Mouse (Mus musculus) CH12F3 (cell line): ENCODE results near the gene Fuom.

Source experiments
- in situ Hi-C: fragments of 300-500 bp; cut with MboI; formaldehyde crosslinking; loops from 2 replicates; pipeline ENCODE4 v1.14.3; 2020; ENCODE audit warnings: low sequenced_read_pairs

Gene Fuom

DNA sequence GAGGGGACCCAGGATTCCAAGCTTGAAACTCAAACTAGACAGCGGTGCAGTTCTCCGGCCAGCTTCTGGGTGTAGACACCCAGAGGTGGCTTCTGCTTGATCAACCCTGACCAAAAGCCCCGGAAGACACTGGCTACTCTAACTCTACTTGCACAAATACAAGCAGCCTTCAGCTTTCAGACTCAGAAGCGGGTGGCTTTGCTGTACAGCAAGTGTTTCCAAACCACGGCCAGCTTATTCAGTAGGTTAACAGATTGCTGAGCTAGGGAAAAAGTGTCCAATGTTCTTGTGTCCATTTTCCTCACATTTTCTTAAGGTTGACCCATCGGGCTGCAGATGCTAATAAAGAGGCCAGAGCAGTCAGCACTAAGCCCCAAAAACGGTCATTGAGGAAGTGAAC, 43.7 kb downstream of the Fuom start:
- in situ Hi-C loops: no loop called here

DNA sequence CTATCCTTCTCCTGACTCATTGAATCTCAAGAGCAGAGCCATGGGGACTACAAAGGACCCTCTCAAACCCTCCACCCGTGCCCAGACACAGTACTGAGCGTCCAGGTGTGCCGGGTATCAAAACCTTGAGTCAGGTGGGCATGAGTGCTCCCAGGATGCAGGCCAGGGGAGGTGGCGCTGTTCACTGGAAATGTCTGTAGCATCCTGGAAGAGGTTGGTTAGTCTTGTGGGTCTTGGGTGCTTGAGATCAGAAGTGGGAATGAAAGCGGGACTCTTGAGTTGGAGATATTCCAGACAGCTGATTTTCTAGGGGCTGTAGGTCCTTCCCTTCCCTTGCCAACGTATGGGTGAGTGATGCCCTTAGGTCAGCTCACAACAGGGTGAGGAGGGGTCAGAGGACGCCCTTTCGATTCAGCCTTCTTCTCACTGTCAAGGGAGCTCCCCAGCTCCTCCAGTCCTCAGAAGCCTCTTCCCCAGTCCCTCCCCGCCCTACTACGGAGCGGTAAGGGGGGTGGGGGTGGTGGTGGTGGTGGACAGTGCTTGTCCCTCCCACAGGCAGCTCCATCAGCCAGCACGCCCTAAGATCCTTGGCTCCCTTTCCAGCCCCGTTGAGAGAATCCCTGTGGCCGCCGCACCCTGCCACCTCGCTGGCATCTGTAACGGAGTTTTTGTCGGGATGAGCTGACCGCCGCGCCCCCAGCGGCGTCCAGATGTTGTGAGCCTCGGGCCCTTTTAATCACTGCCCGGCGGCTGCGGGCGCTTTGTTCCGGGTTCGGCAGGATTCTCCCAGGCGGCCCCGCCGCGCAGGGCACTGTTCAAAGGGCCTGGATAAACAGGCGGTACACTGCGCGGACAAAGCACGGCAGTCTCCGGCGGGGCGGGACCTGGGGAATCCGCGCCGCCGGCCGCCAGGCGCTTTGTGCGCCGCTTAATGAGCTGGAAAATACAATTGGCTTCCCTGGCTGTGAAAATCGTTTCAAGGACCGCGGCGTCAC, 44.5 kb downstream of the Fuom start:
- in situ Hi-C loops: no loop called here

DNA sequence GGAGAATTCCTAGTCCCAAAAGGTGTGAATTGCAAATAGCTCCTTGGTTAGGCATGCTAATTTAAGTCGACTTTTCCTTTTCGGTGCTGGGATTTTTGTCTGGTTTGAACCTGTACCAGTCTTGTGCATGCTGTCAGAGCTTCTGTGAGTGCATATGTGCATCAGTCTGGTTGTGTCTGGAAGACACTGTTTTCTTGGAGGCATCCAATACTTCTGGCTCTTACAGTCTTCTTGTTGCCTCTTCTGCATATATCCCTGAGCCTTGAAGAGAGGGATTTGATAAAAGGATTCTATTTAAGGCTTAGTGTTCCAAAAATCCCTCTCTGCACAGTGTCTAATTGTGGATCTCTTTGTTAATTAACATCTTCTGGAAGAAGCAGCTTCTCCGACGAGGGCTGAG, 48.1 kb downstream of the Fuom start:
- in situ Hi-C loops: no loop called here

DNA sequence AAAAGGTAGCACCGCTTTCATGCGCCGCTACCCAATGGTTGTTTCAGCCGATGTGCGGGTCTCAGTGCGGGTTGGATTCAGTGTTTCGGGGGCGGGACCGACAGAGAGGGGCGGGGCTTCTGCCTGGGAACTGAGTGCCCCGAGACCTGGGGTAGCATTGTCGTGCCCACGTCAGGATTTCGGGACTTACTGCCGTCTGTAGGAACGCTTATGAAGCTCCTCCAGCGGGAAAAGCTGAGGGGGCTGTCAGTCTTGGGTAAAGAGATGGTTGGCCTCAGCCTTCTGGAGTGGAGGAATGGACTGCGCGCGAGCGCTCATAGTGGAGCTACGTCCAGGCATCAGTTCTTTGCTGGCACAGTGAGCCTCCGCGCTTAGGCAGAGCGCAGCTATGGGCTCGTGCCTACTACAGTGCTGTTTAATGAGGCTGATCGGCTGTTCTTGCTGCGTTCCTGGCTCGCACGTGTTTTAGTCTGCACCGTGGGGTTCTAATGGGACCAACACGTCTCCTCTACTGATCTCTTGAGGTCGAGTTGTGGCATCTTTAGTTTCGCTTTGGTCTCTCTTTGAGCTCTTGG, 53.0 kb downstream of the Fuom start:
- in situ Hi-C loops: no loop called here

DNA sequence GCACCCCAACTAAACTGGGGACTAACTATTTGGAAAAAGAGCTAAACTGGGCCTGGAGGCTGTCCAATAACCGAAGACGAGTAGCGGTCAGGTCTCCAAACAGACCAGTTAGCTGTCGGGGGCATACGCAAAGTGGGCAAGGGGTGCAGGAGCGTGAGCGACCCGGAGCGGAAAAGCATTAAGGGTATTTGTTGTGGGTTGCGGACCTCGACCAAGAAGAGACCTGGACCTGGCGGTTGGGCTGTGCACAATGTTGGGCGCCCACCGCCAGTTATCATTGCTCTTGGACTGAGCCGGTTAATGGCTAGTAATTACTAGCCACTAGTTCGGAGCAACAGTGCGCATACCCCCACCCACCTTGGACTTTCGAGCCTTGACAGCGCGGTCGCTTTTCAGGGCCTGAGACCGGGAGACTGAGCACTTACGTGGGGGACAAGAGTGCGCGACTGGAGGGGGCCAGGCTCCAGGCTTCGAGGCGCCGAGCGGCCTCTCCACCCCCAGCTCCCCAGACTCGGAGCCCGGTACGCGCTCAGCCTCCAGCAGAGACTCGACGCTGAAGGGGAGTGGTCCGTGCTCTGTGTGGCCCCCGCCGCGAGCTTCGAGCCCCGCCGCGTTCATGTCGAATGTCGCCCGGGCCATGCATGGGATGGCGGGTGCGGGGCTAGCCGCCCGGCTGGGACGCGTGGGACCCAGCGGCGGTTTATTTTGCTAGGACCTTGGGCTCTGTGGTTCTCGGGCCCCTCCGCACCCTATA, 53.7 kb downstream of the Fuom start, which contains the start of gene Msx3:
TSS of gene Msx3 (minus strand) at position 729 of the 754 bp plus-strand sequence.
- in situ Hi-C loops: no loop called here

DNA sequence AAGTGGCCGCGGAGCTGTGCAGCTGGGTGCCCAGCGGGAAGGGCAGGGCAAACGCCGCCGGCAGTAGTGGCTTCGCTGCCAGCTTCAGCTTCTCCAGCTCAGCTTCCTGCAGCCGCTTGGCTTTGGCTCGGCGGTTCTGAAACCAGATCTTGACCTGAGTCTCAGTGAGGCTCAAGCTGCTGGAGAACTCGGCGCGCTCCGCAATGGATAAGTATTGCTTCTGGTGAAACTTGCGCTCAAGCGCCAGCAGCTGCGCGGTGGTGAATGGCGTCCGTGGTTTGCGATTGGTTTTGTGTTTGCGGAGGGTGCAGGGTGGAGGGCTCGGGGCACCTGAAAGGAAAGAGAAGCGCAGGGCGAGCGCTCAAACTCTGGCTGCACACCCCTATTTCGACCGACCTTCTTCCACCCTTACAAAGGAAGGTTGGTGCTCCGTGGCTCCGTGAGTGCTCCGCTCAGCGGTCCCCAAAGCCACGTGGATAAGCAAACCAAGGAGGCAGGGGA, 54.4 kb downstream of the Fuom start:
- in situ Hi-C loops: no loop called here
